Comparison of ENCODE assay signal across 26 mouse cellular contexts in the genomic region with DNA sequence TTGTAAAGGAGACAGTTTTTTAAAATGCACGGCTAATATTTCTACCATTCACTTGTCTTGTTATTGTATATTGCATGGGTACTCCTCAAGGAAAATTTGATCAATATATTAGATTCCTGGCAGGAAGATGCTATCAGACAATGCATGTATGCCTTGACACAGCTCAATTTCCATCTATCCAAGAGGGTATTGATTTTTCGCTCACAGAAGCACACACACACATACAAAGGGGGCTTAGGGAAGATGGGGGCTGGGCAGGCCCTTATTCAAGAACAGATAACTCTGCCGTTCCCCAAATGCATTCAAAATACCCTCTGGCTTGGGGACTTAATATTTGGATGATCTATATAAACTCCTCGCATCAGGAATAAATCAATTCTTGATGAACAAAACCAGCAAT. TPM values are rescaled to one million over a fixed set of nuclear protein-coding genes. Genes with fewer than 3 reads are reported as not detected.
A peak's percentile ranks its signal among the peaks of the same experiment; 100 is the strongest.
DNase-seq lines count a peak whose midpoint lies in the region; ATAC-seq lines count a peak whose summit lies in the region.
"Had no signal": no experiment of that assay in that cellular context is flagged by ENCODE, and none has a peak within 500 bp of the region (broad histone marks: within the 10 kb centered on the region; RNA-seq: fewer than 3 reads in every experiment).

No protein-coding gene starts in this region.

- H3K4me3 ChIP-seq in hindbrain, embryonic 11.5 days (ENCODE audit: low read depth, low read length): no peak overlapping the region
- no peak overlapping the region for H3K4me3 ChIP-seq in hindbrain, embryonic 16.5 days (ENCODE audit: low read length)
- H3K4me3 ChIP-seq in midbrain, embryonic 13.5 days (replicated peaks): no peak overlapping the region
- H3K4me3 ChIP-seq: embryonic facial prominence, embryonic 13.5 days; erythroblast, embryonic 14.5 days; kidney, embryonic 15.5 days; limb, embryonic 13.5 days; liver, embryonic 12.5 days had no signal

- H3K27me3 ChIP-seq in hindbrain, embryonic 11.5 days (ENCODE audit: control insufficient read depth, insufficient read depth, low read length): no peaks in the 10 kb centered on the region
- H3K27me3 ChIP-seq in hindbrain, embryonic 16.5 days (replicated peaks; ENCODE audit: control insufficient read depth, insufficient read depth, low read length): no peaks in the 10 kb centered on the region
- no peaks in the 10 kb centered on the region for H3K27me3 ChIP-seq in midbrain, embryonic 13.5 days
- H3K27me3 ChIP-seq: embryonic facial prominence, embryonic 13.5 days; kidney, embryonic 15.5 days; limb, embryonic 13.5 days; liver, embryonic 12.5 days had no signal

- no peaks in the 10 kb centered on the region for H3K9me3 ChIP-seq in hindbrain, embryonic 11.5 days (ENCODE audit: control insufficient read depth, low read length)
- no peaks in the 10 kb centered on the region for H3K9me3 ChIP-seq in hindbrain, embryonic 16.5 days (ENCODE audit: control insufficient read depth, low read length)
- H3K9me3 ChIP-seq in midbrain, embryonic 13.5 days: no peaks in the 10 kb centered on the region
- H3K9me3 ChIP-seq: embryonic facial prominence, embryonic 13.5 days; kidney, embryonic 15.5 days; limb, embryonic 13.5 days; liver, embryonic 12.5 days had no signal

- no peak overlapping the region for H3K9ac ChIP-seq in hindbrain, embryonic 11.5 days (ENCODE audit: low read depth, low read length)
- H3K9ac ChIP-seq in hindbrain, embryonic 16.5 days (ENCODE audit: low read depth, low read length): no peak overlapping the region
- no peak overlapping the region for H3K9ac ChIP-seq in midbrain, embryonic 13.5 days (replicated peaks)
- H3K9ac ChIP-seq: embryonic facial prominence, embryonic 13.5 days; kidney, embryonic 15.5 days; limb, embryonic 13.5 days; liver, embryonic 12.5 days had no signal

- DNase-seq in hindbrain, embryonic 11.5 days (ENCODE audit: low spot score): no peak
- DNase-seq in retina, embryonic 14.5 days (ENCODE audit: low spot score): peak; percentile 18
- no peak for DNase-seq in retina, postnatal 1 day
- no peak for DNase-seq in heart, postnatal 14 days
- no peak for DNase-seq in heart, postnatal 10 days
- DNase-seq: adrenal gland, adult 8-10 months; cerebellum, adult 18-20 months; embryo, embryonic 11 days; gastrocnemius, postnatal 10 days; heart, adult 11 months; kidney, adult 11 months; kidney, postnatal 36 days; lung, adult 18-20 months; lung, postnatal 10 days; thymus, adult 2 months; thymus, postnatal 4 days had no signal

- no peaks in the 10 kb centered on the region for H3K36me3 ChIP-seq in hindbrain, embryonic 11.5 days (ENCODE audit: control insufficient read depth, insufficient read depth, low read length)
- no peaks in the 10 kb centered on the region for H3K36me3 ChIP-seq in hindbrain, embryonic 16.5 days (ENCODE audit: control insufficient read depth, insufficient read depth, low read length)
- H3K36me3 ChIP-seq in midbrain, embryonic 13.5 days: no peaks in the 10 kb centered on the region
- H3K36me3 ChIP-seq: embryonic facial prominence, embryonic 13.5 days; kidney, embryonic 15.5 days; limb, embryonic 13.5 days; liver, embryonic 12.5 days had no signal

- H3K4me2 ChIP-seq in hindbrain, embryonic 11.5 days (replicated peaks; ENCODE audit: low read depth, low read length): no peak overlapping the region
- no peak overlapping the region for H3K4me2 ChIP-seq in hindbrain, embryonic 16.5 days (ENCODE audit: low read length)
- no peak overlapping the region for H3K4me2 ChIP-seq in midbrain, embryonic 13.5 days (replicated peaks)
- H3K4me2 ChIP-seq: embryonic facial prominence, embryonic 13.5 days; heart, embryonic 11.5 days; kidney, embryonic 15.5 days; limb, embryonic 13.5 days; liver, embryonic 12.5 days had no signal

- intact Hi-C loops in heart, postnatal 14 days (cut with DNase I): no loop called here
- intact Hi-C loops in heart, postnatal 10 days (cut with DNase I): no loop called here

- H3K27ac ChIP-seq in hindbrain, embryonic 11.5 days (ENCODE audit: low read depth, low read length): peak overlapping the region; percentile 77; the same call in 1 of the 2 replicates
- H3K27ac ChIP-seq in hindbrain, embryonic 16.5 days (ENCODE audit: low read depth, low read length): no peak overlapping the region; the same call in 1 of the 2 replicates
- peak overlapping the region; percentile 83 for H3K27ac ChIP-seq in midbrain, embryonic 13.5 days
- H3K27ac ChIP-seq: embryonic facial prominence, embryonic 13.5 days; kidney, embryonic 15.5 days; limb, embryonic 13.5 days; liver, embryonic 12.5 days; stomach, postnatal 0 days had no signal

- 76% methylated on average over 4 of the region's 4 CpGs for WGBS in hindbrain, embryonic 11.5 days
- 74% methylated on average over 4 of the region's 4 CpGs for WGBS in hindbrain, embryonic 16.5 days
- WGBS in midbrain, embryonic 13.5 days: 56% methylated on average over 4 of the region's 4 CpGs

- no peaks in the 10 kb centered on the region for H3K4me1 ChIP-seq in hindbrain, embryonic 11.5 days (replicated peaks; ENCODE audit: control insufficient read depth, insufficient read depth, low read length)
- H3K4me1 ChIP-seq in hindbrain, embryonic 16.5 days (ENCODE audit: control insufficient read depth, insufficient read depth, low read depth, low read length): peaks cover 5% of the 10 kb centered on the region
- peaks cover 39% of the 10 kb centered on the region for H3K4me1 ChIP-seq in midbrain, embryonic 13.5 days (replicated peaks)
- H3K4me1 ChIP-seq: kidney, embryonic 15.5 days; liver, embryonic 12.5 days had no signal

- ATAC-seq in hindbrain, embryonic 11.5 days (ENCODE audit: low FRiP score): peak; percentile 73; the same call in 1 of the 2 replicates
- ATAC-seq in hindbrain, embryonic 16.5 days: no peak
- ATAC-seq in midbrain, embryonic 13.5 days: peak; percentile 73; the same call in 1 of the 2 replicates
- ATAC-seq: activated CD4-positive, CD25-positive, alpha-beta regulatory T cell, adult 4 months; liver, embryonic 12.5 days had no signal

RNA-seq across cellular contexts. Expression of gene Xpr1, which starts 25.9 kb away (rescaled TPM):
- 15.2 and 29.3 TPM in 2 replicates for polyA plus RNA-seq in hindbrain, embryonic 11.5 days (2014; fragmentation: Nextera tagmentation; extraction: Ambion mirVana)
- polyA plus RNA-seq in hindbrain, embryonic 16.5 days (2015; fragmentation: Nextera tagmentation; extraction: Ambion mirVana): 40.7 and 44.6 TPM in 2 replicates
- polyA plus RNA-seq in midbrain, embryonic 13.5 days (2015; fragmentation: Nextera tagmentation; extraction: Ambion mirVana): 62.0 and 64.3 TPM in 2 replicates
- total RNA-seq in heart, postnatal 14 days (2021): 10 to 100 TPM; 31.0 to 34.2 TPM
- 10 to 100 TPM; 38.5 to 39.0 TPM for total RNA-seq in heart, postnatal 10 days (2021)
